Mouse (Mus musculus) heart, postnatal 0 days (tissue): ENCODE results near the gene Adgrv1.

Experiments used
- CTCF ChIP-seq: IDR thresholded peaks from 2 replicates; pipeline ENCODE4 v1.5.1; 2016; ENCODE audit warnings: antibody characterized with exemption, control low read depth, low read depth
- EP300 ChIP-seq: IDR thresholded peaks from 2 replicates; pipeline ENCODE4 v1.6.1; 2016; ENCODE audit warnings: antibody characterized with exemption, low read depth

GRCm38 (mm10) chr13:81282193-81282592 lies 350.8 kb downstream of the Adgrv1 start:
- TF ChIP-seq CTCF: no peak
- TF ChIP-seq EP300: no peak
